Mouse (Mus musculus) testis, postnatal 14 days (tissue): Measurements from ENCODE around the gene Sirt6.

Experiments
- DNase-seq: peaks from one replicate; pipeline ENCODE4 v3.0.0; 2021; ENCODE audit warnings: low spot score

Gene Sirt6

GRCm38 (mm10) chr10:81626101-81626993 lies 1.2 kb downstream of the Sirt6 start:
- no peak for DNase-seq

- DNase-seq: no peak
Measured at GRCm38 (mm10) chr10:81623441-81623840, 4.2 kb downstream of the Sirt6 start.

- no peak for DNase-seq
Measured at GRCm38 (mm10) chr10:81620786-81621185, 6.8 kb downstream of the Sirt6 start.

- no peak for DNase-seq
Measured at GRCm38 (mm10) chr10:81619976-81620375, 7.6 kb downstream of the Sirt6 start.

- DNase-seq: no peak
Measured at GRCm38 (mm10) chr10:81615486-81615885, 12.1 kb downstream of the Sirt6 start.

GRCm38 (mm10) chr10:81612779-81613178 lies 14.8 kb downstream of the Sirt6 start:
- no peak for DNase-seq

GRCm38 (mm10) chr10:81608308-81608707 lies 19.3 kb downstream of the Sirt6 start:
- DNase-seq: no peak

- peak; percentile 94 for DNase-seq
Measured at GRCm38 (mm10) chr10:81605974-81606751, 21.4 kb downstream of the Sirt6 start, which contains the start of gene BC025920. Gene BC025920, plus strand, starts transcription at chr10:81606270.

- DNase-seq: no peak
Measured at GRCm38 (mm10) chr10:81605666-81605973, 22.0 kb downstream of the Sirt6 start.

- DNase-seq: peak; percentile 78
Measured at GRCm38 (mm10) chr10:81604968-81605665, 22.5 kb downstream of the Sirt6 start.

GRCm38 (mm10) chr10:81604019-81604967 lies 23.3 kb downstream of the Sirt6 start:
- DNase-seq: no peak

- DNase-seq: no peak
Measured at GRCm38 (mm10) chr10:81602741-81603151, 24.9 kb downstream of the Sirt6 start.

GRCm38 (mm10) chr10:81601396-81601905 lies 26.1 kb downstream of the Sirt6 start:
- no peak for DNase-seq

- peak; percentile 96 for DNase-seq
Measured at GRCm38 (mm10) chr10:81600738-81601203, 26.8 kb downstream of the Sirt6 start, which contains the start of gene Tle6. Gene Tle6, minus strand, starts transcription at chr10:81601073.

GRCm38 (mm10) chr10:81600096-81600495 lies 27.5 kb downstream of the Sirt6 start:
- no peak for DNase-seq

- no peak for DNase-seq
Measured at GRCm38 (mm10) chr10:81599630-81600029, 28.0 kb downstream of the Sirt6 start.

- DNase-seq: no peak
Measured at GRCm38 (mm10) chr10:81598871-81599270, 28.7 kb downstream of the Sirt6 start.

- DNase-seq: no peak
Measured at GRCm38 (mm10) chr10:81598342-81598741, 29.3 kb downstream of the Sirt6 start.

GRCm38 (mm10) chr10:81597137-81597950 lies 30.3 kb downstream of the Sirt6 start:
- no peak for DNase-seq

- DNase-seq: no peak
Measured at GRCm38 (mm10) chr10:81596611-81597010, 31.0 kb downstream of the Sirt6 start.
